Mouse (Mus musculus): ENCODE data around the gene Nemf. TPM values are rescaled to one million over a fixed set of nuclear protein-coding genes. Genes with fewer than 3 reads are reported as not detected.
A peak's percentile ranks its signal among the peaks of the same experiment; 100 is the strongest.

The Nemf gene
- polyA plus RNA-seq, 2 experiments, result 37.8 to 78.6 TPM

DNA sequence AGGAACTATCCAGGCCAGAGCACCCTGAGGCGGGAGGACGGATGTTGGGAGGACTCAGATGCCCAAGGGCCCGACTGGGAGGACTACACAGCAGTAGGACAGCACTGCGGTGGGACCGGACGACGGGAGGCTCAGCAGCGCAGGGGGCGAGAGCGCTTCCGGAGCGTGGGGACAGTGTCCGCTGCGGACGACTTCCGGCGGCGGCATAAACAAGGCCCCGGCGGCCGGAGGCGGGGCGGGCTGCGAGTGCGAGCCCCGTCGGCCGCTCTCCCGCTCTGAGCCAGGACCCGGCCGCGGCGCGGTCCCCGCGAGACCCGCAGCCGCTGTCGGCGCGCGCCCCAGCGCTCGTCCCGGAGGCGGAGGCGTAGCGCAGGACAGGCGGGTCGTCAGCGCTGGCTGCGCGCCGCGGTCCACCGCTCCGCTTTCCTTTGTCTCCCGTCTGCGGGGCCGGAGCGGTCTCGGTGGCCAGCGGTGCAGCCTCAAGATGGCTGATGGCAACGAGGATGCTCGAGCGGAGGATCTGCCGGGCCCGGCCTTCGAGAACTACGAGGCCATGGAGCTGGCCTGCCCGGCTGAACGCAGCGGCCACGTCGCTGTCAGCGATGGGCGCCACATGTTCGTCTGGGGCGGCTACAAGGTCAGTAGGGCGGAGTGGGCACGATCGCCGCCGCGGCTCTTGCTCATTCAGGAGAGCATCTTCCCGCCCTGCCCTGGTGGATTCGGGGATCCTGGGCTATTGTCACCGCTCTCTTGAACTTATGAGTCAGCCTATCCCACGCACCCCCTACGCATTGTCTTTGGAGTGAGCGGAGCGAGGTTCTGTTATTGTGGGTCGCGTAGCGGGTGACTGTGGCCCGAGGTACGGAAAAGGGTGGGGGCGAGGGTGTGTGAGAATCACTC lies 60.2 kb downstream of the Nemf start, which contains the start of gene Klhdc2:
Gene Klhdc2 (plus strand): TSS at position 171 of the 900 bp plus-strand sequence.
- peak within 1 kb of the TSS; percentile 77 for H3K4me3 ChIP-seq (replicated peaks; ENCODE audit: low read length)
- H3K4me2 ChIP-seq (replicated peaks; ENCODE audit: low read depth, low read length, severe bottlenecking), result peak within 1 kb of the TSS; percentile 60
- H3K27ac ChIP-seq (replicated peaks; ENCODE audit: low read depth, low read length), result peak within 1 kb of the TSS; percentile 93
- H3K36me3 ChIP-seq (ENCODE audit: control insufficient read depth, insufficient read depth, low read length), result peaks cover 22% of the 10 kb centered on the region
- H3K9me3 ChIP-seq (ENCODE audit: control insufficient read depth, low read length), result no peaks in the 10 kb centered on the region
- peak; percentile 93 for ATAC-seq (ENCODE audit: low FRiP score, low read depth)
- no peaks in the 10 kb centered on the region for H3K27me3 ChIP-seq (ENCODE audit: control insufficient read depth, insufficient read depth, low read length)
- peak; percentile 91 for DNase-seq (ENCODE audit: low spot score)
- WGBS, result under 1% methylated on average over 57 of the region's 98 CpGs
- H3K9ac ChIP-seq (ENCODE audit: low read depth, low read length, severe bottlenecking), result peak within 1 kb of the TSS; percentile 94
- 0 out of 2 replicates have a peak, but pooled peaks have one; percentile 27 for TF ChIP-seq POLR2A (IDR thresholded peaks at IDR 0.05; ENCODE audit: borderline replicate concordance, extremely low read depth, insufficient read depth, insufficient read length)
- H3K4me1 ChIP-seq (ENCODE audit: control insufficient read depth, insufficient read depth, low read length), result peaks cover 18% of the 10 kb centered on the region

DNA sequence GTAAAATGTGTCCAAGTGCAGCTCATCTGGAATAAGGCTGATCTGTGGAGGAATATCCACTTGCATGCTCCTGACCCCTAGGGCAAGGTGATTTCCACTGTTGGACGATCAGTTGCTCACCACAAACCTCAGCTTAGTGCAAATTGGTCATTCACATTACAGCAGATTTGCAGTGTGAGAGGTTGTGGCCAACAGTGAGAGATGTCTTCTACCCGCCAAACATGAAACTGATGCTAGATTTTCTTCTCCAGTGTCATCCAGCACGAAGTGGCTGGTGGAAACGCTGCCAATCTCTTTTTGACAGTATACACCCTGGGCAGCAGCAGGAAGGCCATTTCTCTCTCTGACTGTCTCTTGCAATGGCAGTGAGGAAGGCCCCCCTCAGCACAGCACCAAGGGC lies 61.3 kb downstream of the Nemf start:
- DNase-seq (ENCODE audit: low spot score), result no peak
- Histone ChIP-seq H3K9me3 (ENCODE audit: control insufficient read depth, low read length) (no peaks in the 10 kb centered on the region), H3K27me3 (ENCODE audit: control insufficient read depth, insufficient read depth, low read length) (no peaks in the 10 kb centered on the region), H3K27ac (replicated peaks; ENCODE audit: low read depth, low read length) (0 out of 2 replicates have a peak overlapping the region, but pooled peaks have one; percentile 93), H3K4me1 (ENCODE audit: control insufficient read depth, insufficient read depth, low read length) (peaks cover 18% of the 10 kb centered on the region), H3K36me3 (ENCODE audit: control insufficient read depth, insufficient read depth, low read length) (peaks cover 12% of the 10 kb centered on the region), H3K4me3 (replicated peaks; ENCODE audit: low read length) (peak overlapping the region; percentile 77), H3K4me2 (replicated peaks; ENCODE audit: low read depth, low read length, severe bottlenecking) (peak overlapping the region; percentile 60), H3K9ac (ENCODE audit: low read depth, low read length, severe bottlenecking) (peak overlapping the region; percentile 94; the same call in 1 of the 2 replicates)
- ATAC-seq (ENCODE audit: low FRiP score, low read depth), result no peak
- TF ChIP-seq POLR2A (IDR thresholded peaks at IDR 0.05; ENCODE audit: borderline replicate concordance, extremely low read depth, insufficient read depth, insufficient read length), result no peak
- 75% methylated on average over 4 of the region's 4 CpGs for WGBS

DNA sequence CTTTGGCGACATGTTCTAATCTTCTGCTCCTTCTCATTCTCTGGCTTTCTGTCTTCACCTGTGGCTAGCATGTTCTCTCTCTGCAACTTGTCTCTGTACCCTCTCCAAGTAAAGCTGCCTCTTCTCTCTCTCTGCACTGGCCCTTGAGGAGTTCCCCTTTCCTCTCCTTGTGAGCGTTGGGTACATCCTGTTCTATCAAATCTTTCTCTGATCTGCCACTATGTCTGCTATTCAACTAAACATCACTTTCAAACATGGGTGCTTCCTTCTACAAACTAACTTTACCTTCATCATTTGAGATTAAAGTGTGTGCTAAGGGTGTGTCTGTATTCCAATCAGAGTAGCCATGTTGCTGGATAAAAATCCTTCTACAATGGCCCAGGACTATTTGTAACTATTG lies 62.0 kb downstream of the Nemf start:
- no peaks in the 10 kb centered on the region for H3K27me3 ChIP-seq (ENCODE audit: control insufficient read depth, insufficient read depth, low read length)
- peaks cover 18% of the 10 kb centered on the region for H3K4me1 ChIP-seq (ENCODE audit: control insufficient read depth, insufficient read depth, low read length)
- H3K4me2 ChIP-seq (replicated peaks; ENCODE audit: low read depth, low read length, severe bottlenecking), result no peak overlapping the region
- no peak overlapping the region for H3K4me3 ChIP-seq (replicated peaks; ENCODE audit: low read length)
- no peak overlapping the region for H3K27ac ChIP-seq (replicated peaks; ENCODE audit: low read depth, low read length)
- no peaks in the 10 kb centered on the region for H3K9me3 ChIP-seq (ENCODE audit: control insufficient read depth, low read length)
- H3K9ac ChIP-seq (ENCODE audit: low read depth, low read length, severe bottlenecking), result no peak overlapping the region
- TF ChIP-seq POLR2A (IDR thresholded peaks at IDR 0.05; ENCODE audit: borderline replicate concordance, extremely low read depth, insufficient read depth, insufficient read length), result no peak
- 86% methylated on average over 2 of the region's 2 CpGs for WGBS
- peaks cover 6% of the 10 kb centered on the region for H3K36me3 ChIP-seq (ENCODE audit: control insufficient read depth, insufficient read depth, low read length)
- DNase-seq (ENCODE audit: low spot score) (no peak), ATAC-seq (ENCODE audit: low FRiP score, low read depth) (no peak)

DNA sequence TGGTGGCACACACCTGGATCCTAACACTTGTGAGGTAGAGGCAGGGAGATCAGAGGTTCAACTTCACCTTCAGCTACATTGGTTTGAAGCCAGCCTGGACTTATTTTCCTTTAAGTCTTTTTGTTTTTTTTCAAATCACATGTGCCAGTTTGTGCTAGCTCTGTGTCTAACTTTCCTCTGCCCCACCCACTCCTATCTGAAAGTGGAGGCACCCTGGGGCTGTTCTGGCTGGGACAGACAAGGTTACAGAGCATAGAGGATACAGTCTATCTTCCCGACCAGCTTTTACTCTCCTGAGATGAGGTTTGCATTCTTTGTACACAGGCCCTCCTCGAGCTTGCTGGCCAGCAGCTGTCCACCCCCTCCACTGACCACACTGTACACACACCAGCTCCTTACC lies 63.1 kb downstream of the Nemf start:
- Histone ChIP-seq H3K9ac (ENCODE audit: low read depth, low read length, severe bottlenecking) (no peak overlapping the region), H3K4me1 (ENCODE audit: control insufficient read depth, insufficient read depth, low read length) (peaks cover 10% of the 10 kb centered on the region), H3K36me3 (ENCODE audit: control insufficient read depth, insufficient read depth, low read length) (no peaks in the 10 kb centered on the region), H3K4me2 (replicated peaks; ENCODE audit: low read depth, low read length, severe bottlenecking) (no peak overlapping the region), H3K9me3 (ENCODE audit: control insufficient read depth, low read length) (no peaks in the 10 kb centered on the region), H3K27ac (replicated peaks; ENCODE audit: low read depth, low read length) (no peak overlapping the region), H3K4me3 (replicated peaks; ENCODE audit: low read length) (no peak overlapping the region), H3K27me3 (ENCODE audit: control insufficient read depth, insufficient read depth, low read length) (no peaks in the 10 kb centered on the region)
- no peak for TF ChIP-seq POLR2A (IDR thresholded peaks at IDR 0.05; ENCODE audit: borderline replicate concordance, extremely low read depth, insufficient read depth, insufficient read length)
- no peak for DNase-seq (ENCODE audit: low spot score)
- WGBS, result 55% methylated on average over 2 of the region's 2 CpGs
- ATAC-seq (ENCODE audit: low FRiP score, low read depth), result no peak

DNA sequence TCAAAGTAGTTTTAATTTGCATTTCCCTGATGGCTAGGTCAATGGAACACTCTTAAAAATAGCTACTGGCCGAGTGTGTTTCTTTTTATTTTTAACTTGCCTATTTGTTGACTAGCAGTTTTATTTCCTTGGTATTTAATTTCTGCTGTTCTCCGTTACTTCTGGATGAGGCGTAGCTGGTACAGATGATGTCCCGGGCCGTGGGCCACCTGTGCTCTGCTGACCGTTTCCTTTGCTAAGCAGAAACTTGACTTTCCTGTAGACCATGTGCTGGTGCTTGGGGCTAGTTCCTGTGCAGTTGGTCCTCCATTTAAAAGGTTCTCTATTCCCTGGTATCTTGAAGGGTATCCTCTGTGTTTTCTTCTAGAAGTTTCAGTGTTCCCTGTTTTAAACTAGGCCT lies 64.6 kb downstream of the Nemf start:
- no peak for TF ChIP-seq POLR2A (IDR thresholded peaks at IDR 0.05; ENCODE audit: borderline replicate concordance, extremely low read depth, insufficient read depth, insufficient read length)
- Histone ChIP-seq H3K4me1 (ENCODE audit: control insufficient read depth, insufficient read depth, low read length) (peaks cover 4% of the 10 kb centered on the region; the same call in 1 of the 2 replicates), H3K4me3 (replicated peaks; ENCODE audit: low read length) (no peak overlapping the region), H3K9ac (ENCODE audit: low read depth, low read length, severe bottlenecking) (no peak overlapping the region), H3K36me3 (ENCODE audit: control insufficient read depth, insufficient read depth, low read length) (no peaks in the 10 kb centered on the region), H3K27me3 (ENCODE audit: control insufficient read depth, insufficient read depth, low read length) (no peaks in the 10 kb centered on the region), H3K4me2 (replicated peaks; ENCODE audit: low read depth, low read length, severe bottlenecking) (no peak overlapping the region), H3K27ac (replicated peaks; ENCODE audit: low read depth, low read length) (no peak overlapping the region), H3K9me3 (ENCODE audit: control insufficient read depth, low read length) (no peaks in the 10 kb centered on the region)
- no peak for DNase-seq (ENCODE audit: low spot score)
- no peak for ATAC-seq (ENCODE audit: low FRiP score, low read depth)
- 86% methylated on average over 6 of the region's 6 CpGs for WGBS

Measured in limb, embryonic 14.5 days (tissue).